In genomic region chr5:136863276-136863675, GRCm38 (mm10) we compare ENCODE assay signal across 9 mouse cellular contexts. TPM values are rescaled to one million over a fixed set of nuclear protein-coding genes. Genes with fewer than 3 reads are reported as not detected.
DNase-seq lines count a peak whose midpoint lies in the region; ATAC-seq lines count a peak whose summit lies in the region.
"Had no signal": no experiment of that assay in that cellular context is flagged by ENCODE, and none has a peak within 500 bp of the region (broad histone marks: within the 10 kb centered on the region; RNA-seq: fewer than 3 reads in every experiment).

No protein-coding gene starts in this region.

- H3K27me3 ChIP-seq in heart, embryonic 14.5 days (ENCODE audit: control insufficient read depth, insufficient read depth, low read length) = peaks cover 18% of the 10 kb centered on the region
- no peaks in the 10 kb centered on the region for H3K27me3 ChIP-seq in liver, embryonic 12.5 days (replicated peaks)

- H3K4me1 ChIP-seq in heart, embryonic 14.5 days (ENCODE audit: control insufficient read depth in 2 of 2, insufficient read depth in 2 of 2, low read length in 2 of 2) = peaks cover 27 to 28% of the 10 kb centered on the region in 2 experiments
- H3K4me1 ChIP-seq in liver, embryonic 12.5 days = peaks cover 22% of the 10 kb centered on the region

- H3K9me3 ChIP-seq in heart, embryonic 14.5 days (ENCODE audit: control insufficient read depth, low read length) = no peaks in the 10 kb centered on the region
- no peaks in the 10 kb centered on the region for H3K9me3 ChIP-seq in liver, embryonic 12.5 days (replicated peaks)

- H3K36me3 ChIP-seq in heart, embryonic 14.5 days (ENCODE audit: control insufficient read depth, insufficient read depth, low read length) = no peaks in the 10 kb centered on the region
- no peaks in the 10 kb centered on the region for H3K36me3 ChIP-seq in liver, embryonic 12.5 days

- no peak overlapping the region for H3K4me3 ChIP-seq in heart, embryonic 14.5 days (ENCODE audit: control insufficient read depth in 1 of 2, insufficient read depth in 1 of 2, low read depth in 1 of 2, low read length in 2 of 2)
- H3K4me3 ChIP-seq in liver, embryonic 12.5 days = no peak overlapping the region

- no peak overlapping the region; the same call in 1 of the 2 replicates for H3K9ac ChIP-seq in heart, embryonic 14.5 days (ENCODE audit: low read length)
- no peak overlapping the region for H3K9ac ChIP-seq in liver, embryonic 12.5 days

- H3K4me2 ChIP-seq in heart, embryonic 14.5 days (ENCODE audit: low read length) = peak overlapping the region; percentile 48
- H3K4me2 ChIP-seq in liver, embryonic 12.5 days = no peak overlapping the region

- peak overlapping the region; percentile 67 to 86 for H3K27ac ChIP-seq in heart, embryonic 14.5 days (replicated peaks in 1 of 2; ENCODE audit: control insufficient read depth in 1 of 2, insufficient read depth in 1 of 2, low read depth in 2 of 2, low read length in 2 of 2)
- peak overlapping the region; percentile 66; the same call in 1 of the 2 replicates for H3K27ac ChIP-seq in liver, embryonic 12.5 days

- no peak for DNase-seq in heart, adult 11 months
- DNase-seq in spleen, postnatal 36 days (ENCODE audit: low spot score in 2 of 2) = peak; percentile 11 to 37
- DNase-seq in spleen, postnatal 4 days (ENCODE audit: low spot score in 2 of 2) = no peak
- DNase-seq in thymus, postnatal 25 days = peak; percentile 19
- DNase-seq in testis, postnatal 10 days (ENCODE audit: low spot score) = no peak
- DNase-seq: lung, adult 2 months had no signal

- WGBS in heart, embryonic 14.5 days = 50% methylated on average over 9 of the region's 9 CpGs
- 61% methylated on average over 9 of the region's 9 CpGs for WGBS in liver, embryonic 12.5 days (ENCODE audit: insufficient replicate concordance)

- no peak for ATAC-seq in heart, embryonic 14.5 days (ENCODE audit: insufficient number of reproducible peaks, insufficient read depth, low FRiP score, low read depth)
- ATAC-seq in liver, embryonic 12.5 days = no peak
- ATAC-seq in inflammation-experienced regulatory T-cells, adult 6 months = no peak

RNA-seq across cellular contexts. Expression of gene Col26a1, which starts 19.7 kb away (rescaled TPM):
- 7.8 and 14.2 TPM in 2 replicates for polyA plus RNA-seq in heart, embryonic 14.5 days (2014; fragmentation: Nextera tagmentation; extraction: Ambion mirVana)
- 2.6 and 4.0 TPM in 2 replicates for polyA plus RNA-seq in liver, embryonic 12.5 days (2016; fragmentation: Nextera tagmentation; extraction: Ambion mirVana)
- polyA plus RNA-seq in inflammation-experienced regulatory T-cells, adult 6 months (2017; shearing (Covaris generic)) = not detected

RNA-seq across cellular contexts. Expression of gene Ift22, which starts 44.7 kb away (rescaled TPM):
- polyA plus RNA-seq in heart, embryonic 14.5 days (2014; fragmentation: Nextera tagmentation; extraction: Ambion mirVana) = 37.5 and 45.9 TPM in 2 replicates
- polyA plus RNA-seq in liver, embryonic 12.5 days (2016; fragmentation: Nextera tagmentation; extraction: Ambion mirVana) = 15.4 and 15.7 TPM in 2 replicates
- 10 to 100 TPM in 2 of 3 experiments, 1 to 10 TPM in 1; 8.0 to 13.1 (median 11.1) TPM for polyA plus RNA-seq in inflammation-experienced regulatory T-cells, adult 6 months (2017; shearing (Covaris generic))

Comparison
In these comparisons a context has a peak if more than half of its experiments do, and no peak if none do; other contexts are left out.
1. DNase-seq: peak in spleen, postnatal 36 days (2 of 2) and thymus, postnatal 25 days (single experiment); none in heart, adult 11 months (single experiment), spleen, postnatal 4 days (0 of 2) and testis, postnatal 10 days (single experiment).